Mouse (Mus musculus) adrenal gland, postnatal 36 days (tissue): ENCODE results near the gene Atg16l1. TPM values are rescaled to one million over a fixed set of nuclear protein-coding genes. Genes with fewer than 3 reads are reported as not detected.

Source experiments
- DNase-seq, 2 experiments: peaks; one replicate each; pipeline ENCODE4 v3.0.0; 2021; ENCODE audit warnings: mixed read lengths in 1 of 2
- total RNA-seq, 2 experiments: library from RNA; stranded (reverse); gene quantifications; 2 replicates each; pipeline ENCODE4 v1.2.3; 2021

The Atg16l1 gene
- total RNA-seq, 2 experiments from 2014 or later = 31.8 to 33.2 TPM

GRCm38 (mm10) chr1:87828926-87829580 is 73.4 kb downstream of the Atg16l1 start:
- no peak for DNase-seq

- DNase-seq = no peak
Observed at GRCm38 (mm10) chr1:87829621-87830211, 74.0 kb downstream of the Atg16l1 start.

GRCm38 (mm10) chr1:87836453-87836852 is 80.8 kb downstream of the Atg16l1 start:
- no peak for DNase-seq

- no peak for DNase-seq
Observed at GRCm38 (mm10) chr1:87837018-87837417, 81.3 kb downstream of the Atg16l1 start.

GRCm38 (mm10) chr1:87840411-87841208 is 84.9 kb downstream of the Atg16l1 start:
- DNase-seq = no peak

Other genes starting within 250 kb of the Atg16l1 start
- not detected for gene Neu2, start 246.0 kb upstream of the Atg16l1 start, total RNA-seq
- gene Ngef, start 182.0 kb upstream of the Atg16l1 start, total RNA-seq = 1 to 10 TPM in 1 of 2 experiments, under 1 TPM in 1; 0.23 to 1.1 TPM
- 10 to 100 TPM; 16.9 to 22.2 TPM for gene Inpp5d, start 135.6 kb upstream of the Atg16l1 start, total RNA-seq
- 1 to 10 TPM; 1.5 to 3.3 TPM for gene Sag, start 47.8 kb downstream of the Atg16l1 start, total RNA-seq
- 10 to 100 TPM; 66.0 to 74.1 TPM for gene Dgkd, start 97.4 kb downstream of the Atg16l1 start, total RNA-seq